ENCODE assay signal across 9 mouse cellular contexts in genomic region chr5:92954827-92955475, GRCm38 (mm10).
A peak's percentile ranks its signal among the peaks of the same experiment; 100 is the strongest.
DNase-seq lines count a peak whose midpoint lies in the region; ATAC-seq and TF ChIP-seq lines count a peak whose summit lies in the region.
"Had no signal": no experiment of that assay in that cellular context is flagged by ENCODE, and none has a peak within 500 bp of the region (broad histone marks: within the 10 kb centered on the region; RNA-seq: fewer than 3 reads in every experiment).

No protein-coding gene starts in this region.

- WGBS in forebrain, embryonic 11.5 days = 72% methylated on average over 6 of the region's 6 CpGs
- 66% methylated on average over 6 of the region's 6 CpGs for WGBS in forebrain, embryonic 10.5 days
- WGBS in midbrain, embryonic 15.5 days = 59% methylated on average over 6 of the region's 6 CpGs

- H3K4me2 ChIP-seq in forebrain, embryonic 11.5 days (ENCODE audit: low read depth, low read length, severe bottlenecking) = no peak overlapping the region
- H3K4me2 ChIP-seq in midbrain, embryonic 15.5 days = no peak overlapping the region

- H3K27me3 ChIP-seq in forebrain, embryonic 11.5 days (ENCODE audit: control insufficient read depth, insufficient read depth, low read length) = no peaks in the 10 kb centered on the region
- H3K27me3 ChIP-seq in forebrain, embryonic 10.5 days (ENCODE audit: poor library complexity, severe bottlenecking) = no peaks in the 10 kb centered on the region
- no peaks in the 10 kb centered on the region for H3K27me3 ChIP-seq in testis, adult 2 months (ENCODE audit: control insufficient read depth, insufficient read depth, low read length)
- no peaks in the 10 kb centered on the region for H3K27me3 ChIP-seq in midbrain, embryonic 15.5 days (replicated peaks)

- 0 out of 2 replicates have a peak, but pooled peaks have one; percentile 14 for TF ChIP-seq POLR2A in testis, adult 2 months (IDR thresholded peaks at IDR 0.05; ENCODE audit: control insufficient read depth, low read depth, low read length)

- no peak; the same call in 1 of the 2 replicates for TF ChIP-seq CTCF in testis, adult 2 months (IDR thresholded peaks at IDR 0.05; ENCODE audit: control insufficient read depth, insufficient read depth, insufficient replicate concordance, low read depth, low read length)

- H3K4me1 ChIP-seq in forebrain, embryonic 11.5 days (replicated peaks; ENCODE audit: control insufficient read depth, insufficient read depth, low read length) = no peaks in the 10 kb centered on the region
- 0 out of 2 replicates have a peak, but pooled peaks cover 4% of the 10 kb centered on the region for H3K4me1 ChIP-seq in forebrain, embryonic 10.5 days
- H3K4me1 ChIP-seq in testis, adult 2 months (ENCODE audit: control insufficient read depth, insufficient read depth, low read length) = no peaks in the 10 kb centered on the region
- no peaks in the 10 kb centered on the region for H3K4me1 ChIP-seq in midbrain, embryonic 15.5 days

- H3K9ac ChIP-seq in forebrain, embryonic 11.5 days (ENCODE audit: low read length) = no peak overlapping the region
- H3K9ac ChIP-seq in midbrain, embryonic 15.5 days = no peak overlapping the region

- 0 out of 2 replicates have a peak, but pooled peaks have one; percentile 38 for ATAC-seq in forebrain, embryonic 11.5 days (replicated peaks; ENCODE audit: low FRiP score)
- ATAC-seq in midbrain, embryonic 15.5 days (replicated peaks) = 0 out of 2 replicates have a peak, but pooled peaks have one; percentile 44

- no peak overlapping the region for H3K4me3 ChIP-seq in forebrain, embryonic 11.5 days (ENCODE audit: low read depth, low read length)
- H3K4me3 ChIP-seq in forebrain, embryonic 10.5 days = no peak overlapping the region
- H3K4me3 ChIP-seq in testis, adult 2 months (ENCODE audit: control insufficient read depth, low read depth, low read length) = no peak overlapping the region
- H3K4me3 ChIP-seq in midbrain, embryonic 15.5 days = no peak overlapping the region

- DNase-seq in forebrain, embryonic 11.5 days (ENCODE audit: low spot score) = no peak
- DNase-seq in forebrain, embryonic 10.5 days (ENCODE audit: extremely low spot score, low spot score) = no peak
- DNase-seq in testis, postnatal 14 days (ENCODE audit: low spot score) = no peak
- peak; percentile 62 to 67 for DNase-seq in heart, postnatal 10 days
- no peak for DNase-seq in spleen, postnatal 36 days (ENCODE audit: low spot score in 2 of 2)
- no peak for DNase-seq in urinary bladder, postnatal 10 days (ENCODE audit: low spot score)

- H3K9me3 ChIP-seq in forebrain, embryonic 11.5 days (ENCODE audit: control insufficient read depth, low read length) = no peaks in the 10 kb centered on the region
- H3K9me3 ChIP-seq in forebrain, embryonic 10.5 days = no peaks in the 10 kb centered on the region
- H3K9me3 ChIP-seq in midbrain, embryonic 15.5 days = no peaks in the 10 kb centered on the region

- H3K36me3 ChIP-seq in forebrain, embryonic 11.5 days (ENCODE audit: control insufficient read depth, insufficient read depth, low read length) = peaks cover 10% of the 10 kb centered on the region
- H3K36me3 ChIP-seq in forebrain, embryonic 10.5 days (replicated peaks) = peaks cover 99% of the 10 kb centered on the region
- peaks cover 3% of the 10 kb centered on the region for H3K36me3 ChIP-seq in testis, adult 2 months (ENCODE audit: control insufficient read depth, insufficient read depth, low read length)
- no peaks in the 10 kb centered on the region for H3K36me3 ChIP-seq in midbrain, embryonic 15.5 days (replicated peaks)
- H3K36me3 ChIP-seq: G1E had no signal

- H3K27ac ChIP-seq in forebrain, embryonic 11.5 days (ENCODE audit: low read depth, low read length) = no peak overlapping the region
- H3K27ac ChIP-seq in forebrain, embryonic 10.5 days = no peak overlapping the region
- H3K27ac ChIP-seq in testis, adult 2 months (ENCODE audit: control insufficient read depth, insufficient read depth, low read depth, low read length) = no peak overlapping the region
- H3K27ac ChIP-seq in midbrain, embryonic 15.5 days = no peak overlapping the region

- intact Hi-C loops in heart, postnatal 10 days (cut with DNase I) = loop anchor here (1.0 to 10.0 kb wide), 5 partner anchors 138 to 490 kb away; partner anchors contain the start of gene Shroom3

Comparison
In these comparisons a context has a peak if more than half of its experiments do, and no peak if none do; other contexts are left out.
1. DNase-seq: peak in heart, postnatal 10 days (2 of 2); none in forebrain, embryonic 11.5 days (single experiment), forebrain, embryonic 10.5 days (single experiment), testis, postnatal 14 days (single experiment), spleen, postnatal 36 days (0 of 2) and urinary bladder, postnatal 10 days (single experiment).